Mouse (Mus musculus) liver, adult 2 months (tissue): ENCODE measurements around the gene Wnt2. TPM values are rescaled to one million over a fixed set of nuclear protein-coding genes. Genes with fewer than 3 reads are reported as not detected.

Source experiments
- DNase-seq: peaks from one replicate; pipeline ENCODE4 v3.0.0-alpha.2; 2011; ENCODE audit warnings: low read depth, low spot score; ENCODE audit errors: extremely low read depth
- H3K27ac ChIP-seq: fragments of 200-500 bp; replicated peaks from 2 replicates; pipeline ENCODE4 v1.5.1; 2012; ENCODE audit warnings: low read depth, mild to moderate bottlenecking, control low read depth, inconsistent platforms, low read length; ENCODE audit not compliant: insufficient read depth
- H3K27me3 ChIP-seq: fragments of 200-500 bp; 2 replicates; pipeline ENCODE4 v1.6.1; 2012; ENCODE audit warnings: mild to moderate bottlenecking, moderate library complexity, low read length, inconsistent platforms; ENCODE audit not compliant: control insufficient read depth, insufficient read depth
- H3K36me3 ChIP-seq: fragments of 200-500 bp; 2 replicates; pipeline ENCODE4 v1.6.1; 2012; ENCODE audit warnings: low read length, inconsistent platforms; ENCODE audit not compliant: control insufficient read depth, insufficient read depth
- H3K4me1 ChIP-seq: fragments of 200-500 bp; 2 replicates; pipeline ENCODE4 v1.6.1; 2011; ENCODE audit warnings: low read length; ENCODE audit not compliant: control insufficient read depth, insufficient read depth
- H3K4me3 ChIP-seq: fragments of 200-500 bp; 2 replicates; pipeline ENCODE4 v1.5.1; 2011; ENCODE audit warnings: low read depth, mild to moderate bottlenecking, control low read depth, low read length, moderate library complexity; ENCODE audit not compliant: insufficient read depth
- H3K79me2 ChIP-seq: fragments of 200-500 bp; 2 replicates; pipeline ENCODE4 v1.6.1; 2012; ENCODE audit warnings: inconsistent platforms, mild to moderate bottlenecking, low read length, moderate library complexity; ENCODE audit not compliant: control insufficient read depth, insufficient read depth
- H3K9ac ChIP-seq: fragments of 200-500 bp; 2 replicates; pipeline ENCODE4 v1.6.1; 2012; ENCODE audit warnings: low read depth, mild to moderate bottlenecking, control low read depth, inconsistent platforms, low read length
- CTCF ChIP-seq: fragments of 200-500 bp; IDR thresholded peaks from 2 replicates; pipeline ENCODE4 v1.5.1; 2011; ENCODE audit warnings: low read depth, low read length, control low read depth
- POLR2A ChIP-seq: fragments of 200-500 bp; IDR thresholded peaks from 2 replicates; pipeline ENCODE4 v1.6.1; 2011; ENCODE audit warnings: low read length, control low read depth; ENCODE audit not compliant: insufficient read depth; ENCODE audit errors: extremely low read depth
- WGBS: fragments of 180-500 bp; shearing (Covaris S2); methylation state at CpG from one replicate; pipeline ENCODE4 v1.1.7; 2018; 5-methylcytosine and 5-hydroxymethylcytosine counted together
- polyA plus RNA-seq: library from polyadenylated mRNA; depleted of rRNA; stranded (reverse); fragments of >200 nt; gene quantifications from 2 replicates; pipeline ENCODE4 v1.2.3, GENCODE M21; 2012
- total RNA-seq: library from RNA; depleted of rRNA; stranded (reverse); fragments of >200 nt; gene quantifications from 2 replicates; pipeline ENCODE4 v1.2.3, GENCODE M21; 2014

Gene Wnt2
- total and polyA plus RNA-seq, 2 experiments: 1.6 to 3.3 TPM

DNA sequence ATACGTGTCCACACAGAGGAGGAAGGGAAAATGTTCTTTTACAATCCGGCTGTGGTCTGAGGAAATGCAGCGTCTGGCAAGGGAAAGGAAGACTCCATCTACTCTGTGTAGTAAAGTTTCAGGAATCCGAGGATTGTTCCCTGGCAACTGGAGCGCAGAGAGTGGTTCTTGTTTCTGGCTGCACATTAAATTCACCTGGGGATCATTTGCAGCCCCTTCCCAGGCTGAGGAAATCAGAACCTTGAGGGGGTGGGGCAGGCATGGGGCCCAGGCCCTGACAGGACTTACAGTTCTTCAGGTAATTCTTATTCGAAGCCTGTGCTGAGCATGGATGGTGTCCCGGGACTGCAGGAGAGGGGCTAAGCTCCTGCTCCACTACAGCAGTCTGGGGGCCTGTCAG lies 17.0 kb downstream of the Wnt2 start:
- Histone ChIP-seq H3K79me2 (no peaks in the 10 kb centered on the region), H3K9ac (no peak overlapping the region), H3K36me3 (no peaks in the 10 kb centered on the region), H3K27ac (no peak overlapping the region), H3K4me1 (no peaks in the 10 kb centered on the region), H3K4me3 (no peak overlapping the region), H3K27me3 (no peaks in the 10 kb centered on the region)
- TF ChIP-seq POLR2A (no peak), CTCF (no peak)
- no peak for DNase-seq
- WGBS: 86% methylated on average over 7 of the region's 7 CpGs

DNA sequence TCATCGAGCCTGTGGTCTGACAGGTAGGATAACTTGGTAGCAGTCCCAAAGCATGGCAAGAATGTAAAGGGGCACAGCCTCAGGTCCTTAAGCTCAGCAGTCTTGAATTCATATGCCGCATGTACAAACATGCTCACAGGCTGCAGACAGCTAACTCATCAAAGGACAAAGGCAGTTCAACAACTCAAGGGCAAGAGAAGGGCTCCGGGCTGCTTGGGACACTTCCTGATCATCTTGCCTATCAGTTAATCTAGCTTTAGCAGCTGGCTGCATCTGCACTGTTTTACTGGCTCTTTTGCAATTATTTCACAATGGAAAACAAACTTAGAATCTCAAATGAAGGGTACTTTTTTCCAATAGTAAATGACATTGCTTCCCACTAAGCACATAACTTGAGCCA lies 23.0 kb downstream of the Wnt2 start:
- Histone ChIP-seq H3K4me1 (no peaks in the 10 kb centered on the region), H3K4me3 (no peak overlapping the region), H3K27ac (no peak overlapping the region), H3K27me3 (no peaks in the 10 kb centered on the region), H3K9ac (no peak overlapping the region), H3K79me2 (no peaks in the 10 kb centered on the region), H3K36me3 (no peaks in the 10 kb centered on the region)
- TF ChIP-seq CTCF: no peak
- TF ChIP-seq POLR2A: no peak
- no peak for DNase-seq
- WGBS: 72% methylated on average over 3 of the region's 3 CpGs

DNA sequence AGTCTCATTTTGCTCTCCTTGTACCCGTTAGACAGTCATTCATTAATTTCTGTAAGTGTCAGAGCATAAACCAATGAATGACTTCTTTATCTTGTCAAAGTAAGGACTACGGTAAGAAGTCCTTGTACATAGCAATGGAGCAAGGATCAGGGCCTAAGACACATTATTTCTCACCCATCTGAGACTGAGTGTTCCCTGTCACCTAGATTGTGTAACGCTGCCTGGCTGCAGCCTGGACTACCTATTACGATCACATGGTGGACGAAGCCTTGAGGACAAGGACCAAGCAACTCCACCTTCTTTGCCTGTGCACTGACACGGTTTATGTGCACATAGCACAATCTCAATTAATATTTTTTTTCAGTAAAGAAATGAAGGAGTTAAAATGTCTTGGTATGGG lies 28.3 kb downstream of the Wnt2 start:
- no peak for DNase-seq
- H3K36me3 ChIP-seq: no peaks in the 10 kb centered on the region
- H3K4me3 ChIP-seq: no peak overlapping the region
- WGBS: 89% methylated on average over 6 of the region's 6 CpGs
- no peak overlapping the region for H3K9ac ChIP-seq
- no peaks in the 10 kb centered on the region for H3K4me1 ChIP-seq
- no peaks in the 10 kb centered on the region for H3K79me2 ChIP-seq
- H3K27me3 ChIP-seq: no peaks in the 10 kb centered on the region
- H3K27ac ChIP-seq: no peak overlapping the region
- TF ChIP-seq CTCF (no peak), POLR2A (no peak)

DNA sequence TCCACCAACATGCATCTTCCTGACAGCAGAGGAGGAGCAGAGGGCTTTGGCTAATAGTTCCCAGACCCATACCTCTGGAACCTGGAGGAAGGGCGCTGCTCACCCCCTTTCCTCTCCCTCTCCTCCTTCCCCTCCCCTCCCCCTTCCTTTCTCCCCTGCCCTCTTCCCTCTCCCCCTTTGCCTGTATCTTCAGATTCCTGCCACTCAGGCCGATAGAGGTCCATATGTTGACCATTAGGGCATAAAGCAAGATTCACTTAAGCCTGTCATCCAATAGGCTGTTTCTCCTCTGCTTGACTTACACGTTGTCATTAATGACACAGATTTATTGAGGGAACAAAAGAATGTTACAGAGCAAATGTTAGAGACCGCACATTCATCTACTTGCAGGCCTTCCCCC lies 31.9 kb downstream of the Wnt2 start:
- TF ChIP-seq POLR2A (no peak), CTCF (no peak)
- Histone ChIP-seq H3K4me3 (no peak overlapping the region), H3K9ac (no peak overlapping the region), H3K4me1 (no peaks in the 10 kb centered on the region), H3K27me3 (no peaks in the 10 kb centered on the region), H3K27ac (no peak overlapping the region), H3K36me3 (no peaks in the 10 kb centered on the region), H3K79me2 (no peaks in the 10 kb centered on the region)
- DNase-seq: no peak
- WGBS: 75% methylated on average over 4 of the region's 4 CpGs

DNA sequence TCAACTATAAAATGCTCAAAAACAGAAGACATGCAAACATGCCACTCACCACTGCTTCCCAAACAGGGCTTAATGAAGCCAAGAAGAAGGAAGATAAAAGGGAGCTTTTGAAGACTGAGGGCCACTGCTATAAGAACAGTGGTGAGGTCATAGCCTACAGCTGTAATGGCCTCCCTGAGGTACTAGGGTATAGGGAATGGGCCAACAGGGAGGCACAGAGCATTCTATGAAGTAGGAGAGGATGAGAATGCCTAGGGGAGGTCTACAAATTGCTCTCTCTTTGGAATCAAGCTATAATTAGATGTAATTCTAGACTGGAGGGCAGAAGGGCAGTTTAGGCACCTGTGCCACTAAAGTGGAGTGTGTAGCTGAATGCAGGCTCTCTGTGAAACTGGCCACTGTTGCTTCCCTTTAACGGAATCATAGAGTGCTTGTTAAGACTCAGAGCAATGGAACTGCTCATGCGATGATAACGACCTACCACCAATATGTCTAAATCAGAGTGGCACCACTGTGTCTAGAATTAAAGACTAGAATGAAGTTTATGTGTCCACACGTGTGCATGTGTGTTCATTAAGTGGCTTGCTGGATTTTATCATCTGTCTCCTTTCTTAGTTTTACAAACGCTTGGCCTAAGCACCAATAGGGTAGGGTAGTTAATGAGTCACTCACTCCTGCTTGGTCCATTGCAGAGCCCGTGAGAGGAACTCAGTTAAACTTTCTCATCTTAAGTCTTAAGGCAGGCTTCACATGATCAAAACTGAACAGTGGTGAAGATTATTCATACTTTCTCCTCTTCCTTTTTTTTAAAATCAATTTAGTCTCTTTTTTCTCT lies 35.2 kb downstream of the Wnt2 start:
- Histone ChIP-seq H3K4me1 (no peaks in the 10 kb centered on the region), H3K79me2 (no peaks in the 10 kb centered on the region), H3K9ac (no peak overlapping the region), H3K27ac (no peak overlapping the region), H3K36me3 (no peaks in the 10 kb centered on the region), H3K27me3 (no peaks in the 10 kb centered on the region), H3K4me3 (no peak overlapping the region)
- WGBS: 85% methylated on average over 6 of the region's 6 CpGs
- no peak for TF ChIP-seq POLR2A
- no peak for TF ChIP-seq CTCF
- no peak for DNase-seq

DNA sequence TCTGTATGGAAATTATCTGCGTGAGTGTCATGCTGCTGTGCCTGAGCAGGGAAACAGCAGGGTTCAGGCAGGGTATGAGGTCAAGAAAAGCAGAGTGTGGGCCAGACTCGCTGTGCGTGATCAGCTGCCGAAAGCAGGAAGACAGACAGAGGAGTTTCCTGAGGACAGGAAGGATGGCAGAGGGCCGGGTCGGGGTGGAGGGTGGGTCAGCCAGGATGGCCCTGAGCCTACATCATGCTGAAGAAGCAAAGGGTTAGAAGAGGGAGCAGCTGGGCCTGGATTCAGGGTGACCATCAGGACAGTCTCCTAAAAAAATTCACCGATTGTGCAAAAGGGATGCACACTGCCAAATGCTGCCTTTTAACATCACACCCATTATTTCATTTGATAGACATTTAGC lies 38.8 kb downstream of the Wnt2 start:
- 0 out of 2 replicates have a peak, but pooled peaks cover 2% of the 10 kb centered on the region for H3K27me3 ChIP-seq
- 66% methylated on average over 7 of the region's 7 CpGs for WGBS

More for the DNA sequence above, 38.8 kb downstream of the Wnt2 start:
- no peak overlapping the region for H3K9ac ChIP-seq
- H3K79me2 ChIP-seq: no peaks in the 10 kb centered on the region
- H3K27ac ChIP-seq: no peak overlapping the region
- peak; percentile 12 for DNase-seq
- no peaks in the 10 kb centered on the region; the same call in 1 of the 2 replicates for H3K4me1 ChIP-seq
- H3K4me3 ChIP-seq: no peak overlapping the region
- no peak for TF ChIP-seq CTCF
- TF ChIP-seq POLR2A: no peak
- no peaks in the 10 kb centered on the region for H3K36me3 ChIP-seq
